Mouse (Mus musculus) C2C12 (cell line): ENCODE results near the gene Thg1l. TPM values are rescaled to one million over a fixed set of nuclear protein-coding genes. Genes with fewer than 3 reads are reported as not detected.

Source experiments
- H3K27me3 ChIP-seq: one replicate; pipeline ENCODE4 v1.6.1; 2011; ENCODE audit not compliant: control insufficient read depth, insufficient read depth, insufficient read length
- H3K36me3 ChIP-seq: one replicate; pipeline ENCODE4 v1.6.1; 2011; ENCODE audit not compliant: control insufficient read depth, insufficient read depth
- H3K4me3 ChIP-seq: one replicate; pipeline ENCODE4 v1.5.1; 2011; ENCODE audit warnings: mild to moderate bottlenecking, control low read depth; ENCODE audit not compliant: poor library complexity, insufficient read depth, severe bottlenecking
- H3K79me2 ChIP-seq: one replicate; pipeline ENCODE4 v1.6.1; 2011; ENCODE audit not compliant: control insufficient read depth, insufficient read depth
- H3K79me3 ChIP-seq: one replicate; pipeline ENCODE4 v1.6.1; 2011; ENCODE audit warnings: low read depth, control low read depth
- H3ac ChIP-seq: one replicate; pipeline ENCODE3; 2011; ENCODE audit warnings: low read depth; ENCODE audit not compliant: control insufficient read depth, insufficient read length
- CEBPB ChIP-seq: IDR thresholded peaks from one replicate; pipeline ENCODE4 v1.6.1; 2011; ENCODE audit warnings: low read depth, mild to moderate bottlenecking, control low read depth, moderate library complexity
- CTCF ChIP-seq: IDR thresholded peaks from one replicate; pipeline ENCODE4 v1.5.1; 2011; ENCODE audit not compliant: control insufficient read depth, insufficient read depth, insufficient read length
- FOSL1 ChIP-seq: IDR thresholded peaks from one replicate; pipeline ENCODE4 v1.8.0; 2011; ENCODE audit warnings: mild to moderate bottlenecking, low read length; ENCODE audit not compliant: poor library complexity, insufficient read depth, severe bottlenecking
- MAX ChIP-seq: IDR thresholded peaks from one replicate; pipeline ENCODE4 v1.6.1; 2011; ENCODE audit warnings: mild to moderate bottlenecking, control low read depth
- MYOD1 ChIP-seq: IDR thresholded peaks from one replicate; pipeline ENCODE4 v1.6.1; 2011; ENCODE audit warnings: low read depth; ENCODE audit not compliant: control insufficient read depth, insufficient read length
- MYOG ChIP-seq: IDR thresholded peaks from one replicate; pipeline ENCODE4 v1.6.1; 2011; ENCODE audit not compliant: control insufficient read depth, insufficient read length; ENCODE audit errors: extremely low read depth
- USF1 ChIP-seq: IDR thresholded peaks from one replicate; pipeline ENCODE4 v1.6.1; 2011; ENCODE audit warnings: low read depth, mild to moderate bottlenecking, control low read depth, moderate library complexity
- long read RNA-seq, 2 experiments: library from polyadenylated mRNA; unstranded; transcript quantifications; one replicate each; pipeline ENCODE4 v2.0.0; 2019 to 2020
- polyA plus RNA-seq: library from polyadenylated mRNA; unstranded; fragments of >200 nt; fragmentation: generic; extraction: Trizol; gene quantifications from one replicate; pipeline ENCODE4 v1.2.1, GENCODE M21; 2012; ENCODE audit warnings: missing spikeins

The Thg1l gene
- polyA plus RNA-seq = 28.5 TPM
- long read RNA-seq, experiment 1, transcript Thg1l-201 (6 exons, 2,250 nt) = major isoform, 25 of 29 reads
- long read RNA-seq, experiment 1, partial matches to known transcripts = 2 of 29 reads
- long read RNA-seq, experiment 1, other reads (novel, unspliced or antisense) = 2 of 29 reads
- long read RNA-seq, experiment 2, transcript Thg1l-201 (6 exons, 2,250 nt) = major isoform, 61 of 66 reads
- long read RNA-seq, experiment 2, partial matches to known transcripts = 0 of 66 reads
- long read RNA-seq, experiment 2, other reads (novel, unspliced or antisense) = 5 of 66 reads

GRCm38 (mm10) chr11:45955127-45955627 is at the start of gene Thg1l:
Gene Thg1l, minus strand, starts transcription at chr11:45955494.
- peak within 1 kb of the TSS; percentile 48 for H3K4me3 ChIP-seq
- no peaks in the 10 kb centered on the region for H3K79me3 ChIP-seq
- H3K27me3 ChIP-seq = no peaks in the 10 kb centered on the region
- H3K36me3 ChIP-seq = peaks cover 11% of the 10 kb centered on the region
- TF ChIP-seq MYOG (no peak), MAX (peak; percentile 85), FOSL1 (no peak)
- H3K79me2 ChIP-seq = no peaks in the 10 kb centered on the region
- H3ac ChIP-seq = peak within 1 kb of the TSS; percentile 88

GRCm38 (mm10) chr11:45992087-45992486 is 36.8 kb upstream of the Thg1l start:
- Histone ChIP-seq H3K36me3 (no peaks in the 10 kb centered on the region), H3K79me2 (no peaks in the 10 kb centered on the region), H3ac (no peak overlapping the region), H3K79me3 (no peaks in the 10 kb centered on the region), H3K27me3 (no peaks in the 10 kb centered on the region), H3K4me3 (no peak overlapping the region)
- no peak for TF ChIP-seq MYOD1
- TF ChIP-seq USF1 = no peak
- no peak for TF ChIP-seq MAX
- no peak for TF ChIP-seq MYOG
- TF ChIP-seq FOSL1 = no peak
- TF ChIP-seq CTCF = no peak
- no peak for TF ChIP-seq CEBPB

- Histone ChIP-seq H3K79me3 (no peaks in the 10 kb centered on the region), H3K79me2 (no peaks in the 10 kb centered on the region), H3K36me3 (no peaks in the 10 kb centered on the region), H3K4me3 (no peak overlapping the region), H3K27me3 (no peaks in the 10 kb centered on the region), H3ac (no peak overlapping the region)
- no peak for TF ChIP-seq FOSL1
- TF ChIP-seq USF1 = no peak
- no peak for TF ChIP-seq CEBPB
- TF ChIP-seq MYOG = no peak
- TF ChIP-seq MYOD1 = no peak
- TF ChIP-seq CTCF = no peak
- no peak for TF ChIP-seq MAX
Observed at GRCm38 (mm10) chr11:45991604-45992003, 36.3 kb upstream of the Thg1l start.

GRCm38 (mm10) chr11:45980893-45981253 is 25.6 kb upstream of the Thg1l start:
- no peaks in the 10 kb centered on the region for H3K79me3 ChIP-seq
- no peak for TF ChIP-seq FOSL1
- no peak for TF ChIP-seq USF1
- TF ChIP-seq MAX = no peak
- TF ChIP-seq CTCF = no peak
- no peak for TF ChIP-seq CEBPB
- TF ChIP-seq MYOG = no peak
- no peak for TF ChIP-seq MYOD1
- H3K36me3 ChIP-seq = no peaks in the 10 kb centered on the region
- no peak overlapping the region for H3ac ChIP-seq
- no peaks in the 10 kb centered on the region for H3K27me3 ChIP-seq
- no peak overlapping the region for H3K4me3 ChIP-seq
- no peaks in the 10 kb centered on the region for H3K79me2 ChIP-seq

- no peaks in the 10 kb centered on the region for H3K27me3 ChIP-seq
- TF ChIP-seq FOSL1 (no peak), CEBPB (no peak), CTCF (no peak), MAX (no peak), USF1 (no peak), MYOG (no peak), MYOD1 (no peak)
- H3K79me2 ChIP-seq = no peaks in the 10 kb centered on the region
- H3ac ChIP-seq = no peak within 1 kb of the TSS
- H3K4me3 ChIP-seq = no peak within 1 kb of the TSS
- H3K79me3 ChIP-seq = no peaks in the 10 kb centered on the region
- no peaks in the 10 kb centered on the region for H3K36me3 ChIP-seq
Observed at GRCm38 (mm10) chr11:45979946-45980892, 24.9 kb upstream of the Thg1l start, which contains the start of gene Sox30. Gene Sox30, plus strand, starts transcription at chr11:45980310.
